Mouse (Mus musculus): ENCODE results near the gene Mplkip. TPM values are rescaled to one million over a fixed set of nuclear protein-coding genes. Genes with fewer than 3 reads are reported as not detected.

Gene Mplkip
- polyA plus RNA-seq, 1 experiment from 2014 or later = 37.3 TPM

MicroRNAs within 50 kb of the gene (microRNA counts, 519-probe panel; counts per million panel counts)
- 35.7 counts per million for microRNA mmu-miR-466i

Small RNA genes lying within 50 kb of the gene (microRNA-seq; reads per million reads assigned to microRNA genes)
- gene Mir466i = not detected

Other genes starting within 250 kb of the Mplkip start
- 7.9 and 8.2 TPM in 2 replicates for gene Sugct, start 361 bp downstream of the Mplkip start, polyA plus RNA-seq (2015; fragmentation: Nextera tagmentation; extraction: Ambion mirVana)
- gene Cdk13, start 109.9 kb downstream of the Mplkip start, polyA plus RNA-seq (2015; fragmentation: Nextera tagmentation; extraction: Ambion mirVana) = 7.0 and 7.5 TPM in 2 replicates
- 89.6 and 94.9 TPM in 2 replicates for gene Rala, start 249.0 kb downstream of the Mplkip start, polyA plus RNA-seq (2015; fragmentation: Nextera tagmentation; extraction: Ambion mirVana)

Measured in intestine, embryonic 16.5 days (tissue).